Mouse (Mus musculus) bone marrow macrophage, adult 2 months (primary cell): ENCODE results near the gene Prkcg.
"Not testable (repeated sequence)": the region's sequence is repeated elsewhere in the genome, so short reads cannot be mapped to it uniquely, and the experiment has no call there.

Source experiments
- CTCF ChIP-seq: IDR thresholded peaks from 2 replicates; pipeline ENCODE4 v1.5.1; 2012; ENCODE audit warnings: low read depth, mild to moderate bottlenecking, low read length, moderate library complexity
- POLR2A ChIP-seq: IDR thresholded peaks from 2 replicates; pipeline ENCODE4 v1.6.1; 2012; ENCODE audit warnings: mild to moderate bottlenecking, low read depth, low read length, borderline replicate concordance

DNA sequence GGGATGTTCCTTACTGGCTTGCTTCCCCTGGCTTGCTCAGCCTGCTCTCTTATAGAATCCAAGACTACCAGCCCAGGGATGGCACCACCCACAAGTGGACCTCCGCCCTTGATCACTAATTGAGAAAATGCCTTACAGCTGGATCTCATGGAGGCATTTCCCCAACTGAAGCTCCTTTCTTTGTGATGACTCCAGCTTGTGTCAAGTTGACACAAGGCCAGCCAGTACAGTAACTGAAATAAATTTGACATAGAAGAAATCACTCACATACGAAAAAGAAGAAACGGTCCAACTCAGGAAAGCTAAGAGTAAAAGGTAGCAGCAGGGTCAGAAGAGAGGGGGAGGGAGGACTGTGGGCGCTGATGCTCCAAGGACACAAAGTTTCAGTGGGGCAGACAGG, 12.2 kb upstream of the Prkcg start:
- TF ChIP-seq CTCF, POLR2A: not testable (repeated sequence)
